Mouse (Mus musculus) kidney, adult 2 months (tissue): ENCODE results near the gene Fbxl17.

Experiments used
- CTCF ChIP-seq: fragments of 200-500 bp; conservative IDR thresholded peaks from 2 replicates; pipeline ENCODE4 v1.5.1; 2011; ENCODE audit warnings: low read depth, mild to moderate bottlenecking, control low read depth, low read length, moderate library complexity, mixed read lengths; ENCODE audit not compliant: insufficient read depth, insufficient read length
- POLR2A ChIP-seq: fragments of 200-500 bp; IDR thresholded peaks from one replicate; pipeline ENCODE4 v1.6.1; 2011; ENCODE audit warnings: low read depth, low read length, control low read depth

DNA sequence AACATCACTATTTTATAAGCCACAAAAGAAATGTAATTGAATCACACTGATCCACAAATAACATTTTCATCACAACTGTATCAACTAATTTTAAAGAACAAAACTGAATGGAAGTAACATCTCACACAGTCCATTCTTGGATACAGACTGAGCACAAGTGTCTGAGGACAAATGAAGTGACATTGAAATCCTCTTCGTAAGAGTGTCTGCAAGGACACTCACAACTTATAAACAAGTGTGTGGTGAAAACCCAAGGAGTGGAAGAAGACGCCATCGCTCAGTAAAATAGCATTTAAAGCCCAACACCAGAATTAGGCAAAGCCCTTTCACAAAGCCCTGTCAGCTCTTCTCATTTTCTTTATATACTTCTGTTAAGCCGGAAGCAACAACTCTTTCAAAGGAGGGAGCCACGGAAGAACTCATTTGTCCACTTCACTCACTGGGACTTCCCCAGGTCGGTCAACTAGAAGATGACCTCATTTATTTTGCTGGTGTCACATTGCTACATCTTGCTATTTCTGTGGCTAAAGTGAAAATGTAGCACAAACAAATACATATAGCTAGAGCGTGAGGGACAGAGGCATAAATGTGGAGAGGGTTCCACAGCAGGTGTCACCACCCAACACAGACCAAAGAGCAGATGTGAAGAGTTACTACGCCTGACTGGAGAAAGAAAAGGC lies 130.0 kb downstream of the Fbxl17 start:
- TF ChIP-seq POLR2A (no peak), CTCF (no peak)
